Comparison of ENCODE assay signal across 10 mouse cellular contexts in genomic region chr3:31259553-31260255, GRCm38 (mm10). TPM values are rescaled to one million over a fixed set of nuclear protein-coding genes. Genes with fewer than 3 reads are reported as not detected.
DNase-seq lines count a peak whose midpoint lies in the region; ATAC-seq lines count a peak whose summit lies in the region.
"Had no signal": no experiment of that assay in that cellular context is flagged by ENCODE, and none has a peak within 500 bp of the region (broad histone marks: within the 10 kb centered on the region; RNA-seq: fewer than 3 reads in every experiment).

No protein-coding gene starts in this region.

- no peaks in the 10 kb centered on the region for H3K36me3 ChIP-seq in kidney, embryonic 14.5 days (ENCODE audit: control insufficient read depth, insufficient read depth, low read length)
- H3K36me3 ChIP-seq in limb, embryonic 11.5 days (ENCODE audit: control insufficient read depth, insufficient read depth, low read length): no peaks in the 10 kb centered on the region

- H3K4me1 ChIP-seq in kidney, embryonic 14.5 days (ENCODE audit: control insufficient read depth, insufficient read depth, low read length): peaks cover 21% of the 10 kb centered on the region
- H3K4me1 ChIP-seq in limb, embryonic 11.5 days (ENCODE audit: control insufficient read depth, insufficient read depth, low read length): peaks cover 18% of the 10 kb centered on the region

- no peak overlapping the region for H3K4me2 ChIP-seq in kidney, embryonic 14.5 days (replicated peaks; ENCODE audit: low read depth, low read length)
- no peak overlapping the region for H3K4me2 ChIP-seq in limb, embryonic 11.5 days (ENCODE audit: low read depth, severe bottlenecking)

- H3K27me3 ChIP-seq in kidney, embryonic 14.5 days (ENCODE audit: control insufficient read depth, insufficient read depth, low read length): no peaks in the 10 kb centered on the region
- no peaks in the 10 kb centered on the region for H3K27me3 ChIP-seq in limb, embryonic 11.5 days (ENCODE audit: control insufficient read depth, insufficient read depth, low read length)

- 63% methylated on average over 7 of the region's 7 CpGs for WGBS in kidney, embryonic 14.5 days
- 57% methylated on average over 7 of the region's 7 CpGs for WGBS in limb, embryonic 11.5 days

- H3K4me3 ChIP-seq in kidney, embryonic 14.5 days (ENCODE audit: low read length): no peak overlapping the region
- H3K4me3 ChIP-seq in limb, embryonic 11.5 days (ENCODE audit: low read depth, low read length): no peak overlapping the region

- peak overlapping the region; percentile 83 for H3K27ac ChIP-seq in kidney, embryonic 14.5 days (ENCODE audit: low read depth, low read length)
- H3K27ac ChIP-seq in limb, embryonic 11.5 days (replicated peaks; ENCODE audit: low read depth, low read length): peak overlapping the region; percentile 88

- peak; percentile 49 for DNase-seq in cerebellum, adult 11-12 months
- no peak for DNase-seq in cerebellum, adult 9-10 months
- DNase-seq in kidney, adult 8-10 months: no peak
- peak; percentile 48 for DNase-seq in brain, adult 2 months (ENCODE audit: low read depth, low spot score)
- peak; percentile 30 for DNase-seq in limb, embryonic 11.5 days (ENCODE audit: low spot score)
- DNase-seq in c-Kit-positive CD71-positive TER-119-positive erythroid progenitor cells, embryonic 14.5 days (ENCODE audit: low spot score): no peak
- no peak for DNase-seq in frontal cortex, postnatal 36 days (ENCODE audit: low spot score in 2 of 2)
- DNase-seq: right cerebral cortex, adult 18-20 months; thymus, postnatal 36 days had no signal

- no peak for ATAC-seq in kidney, embryonic 14.5 days (ENCODE audit: low FRiP score, low TSS enrichment)
- ATAC-seq in limb, embryonic 11.5 days (ENCODE audit: insufficient number of reproducible peaks, low FRiP score, low TSS enrichment, low read depth): no peak

- no peak overlapping the region for H3K9ac ChIP-seq in kidney, embryonic 14.5 days (ENCODE audit: low read depth, low read length)
- H3K9ac ChIP-seq in limb, embryonic 11.5 days (ENCODE audit: low read length): no peak overlapping the region

- H3K9me3 ChIP-seq in kidney, embryonic 14.5 days (ENCODE audit: control insufficient read depth, low read length): no peaks in the 10 kb centered on the region
- H3K9me3 ChIP-seq in limb, embryonic 11.5 days (ENCODE audit: control insufficient read depth, low read length): no peaks in the 10 kb centered on the region

RNA-seq across cellular contexts. Expression of gene Slc7a14, which starts 50.5 kb away (rescaled TPM):
- polyA plus RNA-seq in kidney, embryonic 14.5 days (2014; fragmentation: Nextera tagmentation; extraction: Ambion mirVana): 0.11 and 0.14 TPM in 2 replicates
- polyA plus RNA-seq in limb, embryonic 11.5 days (2014; fragmentation: Nextera tagmentation; extraction: Ambion mirVana): 0.07 and 0.09 TPM in 2 replicates

Comparison
In these comparisons a context has a peak if more than half of its experiments do, and no peak if none do; other contexts are left out.
1. DNase-seq: peak in cerebellum, adult 11-12 months (single experiment), brain, adult 2 months (single experiment) and limb, embryonic 11.5 days (single experiment); none in cerebellum, adult 9-10 months (single experiment), kidney, adult 8-10 months (0 of 2), c-Kit-positive CD71-positive TER-119-positive erythroid progenitor cells, embryonic 14.5 days (single experiment) and frontal cortex, postnatal 36 days (0 of 2).